Mouse (Mus musculus) CH12.LX (cell line): ENCODE results near the gene Vps18. TPM values are rescaled to one million over a fixed set of nuclear protein-coding genes. Genes with fewer than 3 reads are reported as not detected.

Source experiments
- DNase-seq: peaks from one replicate; pipeline ENCODE4 v3.0.0-alpha.2; 2013; ENCODE audit errors: extremely low read depth
- H3K27ac ChIP-seq: 2 replicates; pipeline ENCODE4 v1.5.1; 2012; ENCODE audit warnings: low read depth, mild to moderate bottlenecking, control low read depth, moderate library complexity; ENCODE audit not compliant: insufficient read depth
- H3K27me3 ChIP-seq: replicated peaks from 2 replicates; pipeline ENCODE3; 2012; ENCODE audit warnings: inconsistent platforms
- H3K36me3 ChIP-seq, 2 experiments: replicated peaks in 1 of 2; 2 replicates each; pipeline versions ENCODE3 to v1.6.1; 2012; ENCODE audit warnings: inconsistent platforms in 1 of 2, low read length in 1 of 2, mild to moderate bottlenecking in 1 of 2, mixed read lengths in 1 of 2, moderate library complexity in 1 of 2; ENCODE audit not compliant: control insufficient read depth in 1 of 2, insufficient read depth in 1 of 2
- H3K4me1 ChIP-seq, 2 experiments: 2 replicates each; pipeline ENCODE4 v1.6.1; 2012; ENCODE audit warnings: inconsistent platforms in 1 of 2, moderate library complexity in 1 of 2; ENCODE audit not compliant: insufficient read depth in 2 of 2, control insufficient read depth in 1 of 2
- H3K4me2 ChIP-seq: 2 replicates; pipeline ENCODE4 v1.6.1; 2012; ENCODE audit warnings: low read depth, mild to moderate bottlenecking, control low read depth; ENCODE audit not compliant: poor library complexity, insufficient read depth, severe bottlenecking
- H3K4me3 ChIP-seq, 3 experiments: fragments of 150-350 bp in 1 of 3; sonication (generic) in 1 of 3; replicated peaks in 1 of 3; 2 replicates each; pipeline versions ENCODE3 to v1.5.1; 2011 to 2012; ENCODE audit warnings: low read depth in 2 of 3, low read length in 2 of 3, mild to moderate bottlenecking in 2 of 3, moderate library complexity in 2 of 3, control low read depth in 1 of 3, improper control_type of control experiment in 1 of 3, inconsistent platforms in 1 of 3, mixed read lengths in 1 of 3; ENCODE audit not compliant: poor library complexity in 1 of 3
- H3K79me2 ChIP-seq: replicated peaks from 2 replicates; pipeline ENCODE4 v1.6.1; 2012; ENCODE audit warnings: mild to moderate bottlenecking, moderate library complexity; ENCODE audit not compliant: control insufficient read depth, poor library complexity, insufficient read depth, severe bottlenecking; ENCODE audit errors: extremely low read depth
- H3K9ac ChIP-seq: 2 replicates; pipeline ENCODE4 v1.6.1; 2012; ENCODE audit warnings: low read depth, mild to moderate bottlenecking, control low read depth, moderate library complexity; ENCODE audit not compliant: insufficient read depth
- H3K9me3 ChIP-seq: replicated peaks from 2 replicates; pipeline ENCODE3; 2012; ENCODE audit warnings: low read length, inconsistent platforms, mixed read lengths
- BHLHE40 ChIP-seq: IDR thresholded peaks from 2 replicates; pipeline ENCODE4 v1.6.1; 2011; ENCODE audit warnings: mild to moderate bottlenecking, low read depth, low read length, improper control_type of control experiment
- CHD1 ChIP-seq: IDR thresholded peaks from 2 replicates; pipeline ENCODE4 v1.6.1; 2012; ENCODE audit warnings: low read depth, low read length, improper control_type of control experiment, inconsistent platforms
- CHD2 ChIP-seq: IDR thresholded peaks from 2 replicates; pipeline ENCODE4 v1.6.1; 2011; ENCODE audit warnings: low read length, improper control_type of control experiment
- ELF1 ChIP-seq: IDR thresholded peaks from 2 replicates; pipeline ENCODE4 v1.6.1; 2014; ENCODE audit warnings: low read depth, mild to moderate bottlenecking, inconsistent platforms, low read length, improper control_type of control experiment
- HCFC1 ChIP-seq: IDR thresholded peaks from 2 replicates; pipeline ENCODE4 v1.6.1; 2012; ENCODE audit warnings: low read depth, mild to moderate bottlenecking, inconsistent platforms, low read length, improper control_type of control experiment
- JUND ChIP-seq: conservative IDR thresholded peaks from 2 replicates; pipeline ENCODE4 v1.6.1; 2011; ENCODE audit warnings: low read depth, low read length, improper control_type of control experiment
- MAFK ChIP-seq: IDR thresholded peaks from 2 replicates; pipeline ENCODE4 v1.6.1; 2011; ENCODE audit warnings: low read length, improper control_type of control experiment; ENCODE audit not compliant: insufficient replicate concordance
- MAX ChIP-seq: IDR thresholded peaks from 2 replicates; pipeline ENCODE4 v1.6.1; 2011; ENCODE audit warnings: low read length, improper control_type of control experiment
- MAZ ChIP-seq: IDR thresholded peaks from 2 replicates; pipeline ENCODE4 v1.6.1; 2012; ENCODE audit warnings: low read depth, mild to moderate bottlenecking, inconsistent platforms, low read length, improper control_type of control experiment, moderate library complexity
- MEF2A ChIP-seq: IDR thresholded peaks from 2 replicates; pipeline ENCODE4 v1.6.1; 2014; ENCODE audit warnings: low read depth, mild to moderate bottlenecking, inconsistent platforms, low read length, improper control_type of control experiment, borderline replicate concordance
- NELFE ChIP-seq: IDR thresholded peaks from 2 replicates; pipeline ENCODE4 v1.6.1; 2011; ENCODE audit warnings: low read depth, low read length, improper control_type of control experiment
- POLR2A ChIP-seq: IDR thresholded peaks from 2 replicates; pipeline ENCODE4 v1.6.1; 2011; ENCODE audit warnings: low read depth, mild to moderate bottlenecking, improper control_type of control experiment, low read length
- RCOR1 ChIP-seq: conservative IDR thresholded peaks from 2 replicates; pipeline ENCODE4 v1.6.1; 2012; ENCODE audit warnings: low read depth, mild to moderate bottlenecking, inconsistent platforms, low read length, improper control_type of control experiment
- SIN3A ChIP-seq: IDR thresholded peaks from 2 replicates; pipeline ENCODE4 v1.6.1; 2012; ENCODE audit warnings: low read length, improper control_type of control experiment, inconsistent platforms
- TBP ChIP-seq: conservative IDR thresholded peaks from 2 replicates; pipeline ENCODE4 v1.6.1; 2011; ENCODE audit warnings: low read depth, low read length, improper control_type of control experiment
- USF1 ChIP-seq: IDR thresholded peaks from 2 replicates; pipeline ENCODE4 v1.6.1; 2014; ENCODE audit warnings: low read depth, mild to moderate bottlenecking, inconsistent platforms, low read length, improper control_type of control experiment
- USF2 ChIP-seq: conservative IDR thresholded peaks from 2 replicates; pipeline ENCODE4 v1.6.1; 2011; ENCODE audit warnings: low read depth, low read length, improper control_type of control experiment
- ZKSCAN1 ChIP-seq: IDR thresholded peaks from 2 replicates; pipeline ENCODE4 v1.6.1; 2012; ENCODE audit warnings: low read depth, inconsistent platforms, low read length, improper control_type of control experiment, borderline replicate concordance
- ZMIZ1 ChIP-seq: IDR thresholded peaks from 2 replicates; pipeline ENCODE4 v1.6.1; 2012; ENCODE audit warnings: low read depth, mild to moderate bottlenecking, inconsistent platforms, low read length, improper control_type of control experiment
- dilution Hi-C: fragments of 300-500 bp; cut with MboI; formaldehyde crosslinking; loops from 2 replicates; pipeline ENCODE4 v1.14.3; 2020; ENCODE audit warnings: low sequenced_read_pairs; ENCODE audit not compliant: extremely low pct_unique_long_range_greater_than_20kb, extremely low pct_ligation_motif_present
- in situ Hi-C: fragments of 300-500 bp; cut with MboI; formaldehyde crosslinking; loops from 3 replicates; pipeline ENCODE4 v1.14.3; 2019; ENCODE audit warnings: low sequenced_read_pairs, low pct_ligation_motif_present, low pct_unique_long_range_greater_than_20kb, mixed read lengths
- polyA plus RNA-seq: library from polyadenylated mRNA; unstranded; fragments of >175 nt; gene quantifications from 2 replicates; pipeline ENCODE4 v1.2.1, GENCODE M21; 2012; ENCODE audit warnings: low read depth; ENCODE audit not compliant: insufficient read length
- total RNA-seq, 2 experiments: library from RNA; depleted of rRNA; stranded (reverse); fragments of 300-350 nt in 1 of 2; fragments of >200 nt in 1 of 2; gene quantifications; 2 replicates each; pipeline ENCODE4 v1.2.3; 2012 to 2014

Gene Vps18
- total and polyA plus RNA-seq, 3 experiments: 8.7 to 17.9 (median 15.4) TPM

- H3K79me2 ChIP-seq: no peaks in the 10 kb centered on the region
- H3K9ac ChIP-seq: no peak overlapping the region
- TF ChIP-seq ELF1 (peak; percentile 20; the same call in 1 of the 2 replicates), BHLHE40 (no peak)
- H3K27ac ChIP-seq: no peak overlapping the region
- H3K4me3 ChIP-seq: no peak overlapping the region
- H3K4me2 ChIP-seq: no peak overlapping the region
- peaks cover 26 to 42% of the 10 kb centered on the region in 2 experiments for H3K36me3 ChIP-seq
- H3K9me3 ChIP-seq: no peaks in the 10 kb centered on the region
- peaks cover 17 to 52% of the 10 kb centered on the region in 2 experiments for H3K4me1 ChIP-seq
- dilution Hi-C loops (no loop called here), in situ Hi-C loops (no loop called here)
- no peak for DNase-seq
- no peaks in the 10 kb centered on the region for H3K27me3 ChIP-seq
Observed at GRCm38 (mm10) chr2:119300819-119301493, 12.4 kb downstream of the Vps18 start.

DNA sequence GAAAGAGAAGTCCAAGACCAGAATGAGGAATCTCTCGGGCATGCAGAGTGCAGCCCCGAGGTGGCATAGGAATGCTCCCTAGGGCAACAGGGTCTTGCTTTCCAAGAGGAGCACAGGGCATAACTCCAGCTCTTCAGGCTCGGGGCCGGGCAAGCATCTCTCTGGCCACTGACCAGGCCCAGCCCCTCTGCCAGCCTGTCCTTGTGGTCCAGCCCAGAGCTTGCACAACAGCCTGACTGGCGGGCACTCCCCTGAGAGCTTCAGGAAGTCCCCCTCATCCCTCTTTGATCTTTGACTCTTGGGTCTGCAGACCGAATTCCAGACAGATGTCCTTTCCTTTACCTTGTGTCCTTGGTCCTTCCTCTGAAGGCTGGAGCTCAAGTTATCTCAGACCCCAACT lies 14.3 kb downstream of the Vps18 start:
- Histone ChIP-seq H3K27ac (no peak overlapping the region), H3K4me2 (no peak overlapping the region), H3K4me1 (peaks cover 20 to 67% of the 10 kb centered on the region in 2 experiments), H3K79me2 (no peaks in the 10 kb centered on the region), H3K9ac (no peak overlapping the region), H3K27me3 (no peaks in the 10 kb centered on the region), H3K4me3 (no peak overlapping the region), H3K36me3 (peaks cover 10 to 24% of the 10 kb centered on the region in 2 experiments), H3K9me3 (no peaks in the 10 kb centered on the region)
- dilution Hi-C loops: no loop called here
- no peak for DNase-seq
- in situ Hi-C loops: no loop called here
- TF ChIP-seq HCFC1 (no peak), ZKSCAN1 (no peak), USF1 (no peak), JUND (no peak), TBP (no peak), POLR2A (no peak), MAZ (no peak)

DNA sequence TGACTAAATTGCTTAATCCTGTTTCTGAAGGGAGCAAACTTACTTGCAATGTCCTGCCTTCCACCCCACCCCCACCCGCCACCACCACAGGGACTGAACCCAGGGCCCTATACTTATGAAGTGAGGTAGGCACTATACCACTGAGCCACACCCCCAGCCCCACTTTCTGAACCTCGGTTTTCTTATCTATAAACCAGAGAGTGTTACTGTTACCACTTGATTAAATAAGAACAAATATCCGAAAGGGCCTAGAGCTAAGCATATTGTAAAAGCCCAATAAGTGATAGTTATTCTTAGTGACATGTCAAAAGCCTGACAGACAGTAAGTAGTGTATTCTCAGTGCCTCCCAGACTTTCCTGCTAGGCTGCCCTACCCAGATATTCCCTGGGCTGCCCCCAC lies 15.9 kb downstream of the Vps18 start:
- H3K4me1 ChIP-seq: peaks cover 20 to 56% of the 10 kb centered on the region in 2 experiments
- no peaks in the 10 kb centered on the region for H3K27me3 ChIP-seq
- dilution Hi-C loops: no loop called here

More for the DNA sequence above, 15.9 kb downstream of the Vps18 start:
- H3K79me2 ChIP-seq: no peaks in the 10 kb centered on the region
- H3K27ac ChIP-seq: no peak overlapping the region
- H3K4me2 ChIP-seq: no peak overlapping the region
- in situ Hi-C loops: no loop called here
- H3K4me3 ChIP-seq: no peak overlapping the region
- no peak for TF ChIP-seq NELFE
- TF ChIP-seq CHD2: no peak
- no peak for TF ChIP-seq CHD1
- no peak for TF ChIP-seq RCOR1
- no peak for TF ChIP-seq MAX
- no peak for TF ChIP-seq MAFK
- TF ChIP-seq MEF2A: no peak
- no peak for TF ChIP-seq USF2
- TF ChIP-seq SIN3A: no peak
- TF ChIP-seq ZMIZ1: no peak
- TF ChIP-seq MAZ: no peak
- H3K36me3 ChIP-seq: peaks cover 0 to 9% of the 10 kb centered on the region in 2 experiments
- H3K9me3 ChIP-seq: no peaks in the 10 kb centered on the region
- no peak for DNase-seq
- no peak overlapping the region for H3K9ac ChIP-seq
